Mouse (Mus musculus) cerebellum, adult (tissue): ENCODE results near the gene Tmem208.
A peak's percentile ranks its signal among the peaks of the same experiment; 100 is the strongest.
"Not testable (repeated sequence)": the region's sequence is repeated elsewhere in the genome, so short reads cannot be mapped to it uniquely, and the experiment has no call there.

Experiments used
- ATAC-seq: cut with Nextera tagmentation; 2 replicates; pipeline ENCODE4 v1.9.2; 2017; ENCODE audit warnings: mild to moderate bottlenecking, moderate library complexity, mixed read lengths; ENCODE audit not compliant: insufficient number of reproducible peaks, low FRiP score, low TSS enrichment

The Tmem208 gene

GRCm38 (mm10) chr8:105326141-105326672, at the start of gene Tmem208, which contains the start of gene Lrrc29:
Tmem208 (plus strand) TSS chr8:105326354.
Lrrc29 (minus strand) TSS chr8:105326278.
- ATAC-seq, result peak; percentile 87

GRCm38 (mm10) chr8:105278911-105279334, 47.2 kb upstream of the Tmem208 start:
- ATAC-seq, result peak; percentile 73

- no peak for ATAC-seq
These were observed 45.6 kb upstream of the Tmem208 start for GRCm38 (mm10) chr8:105280567-105280966.

GRCm38 (mm10) chr8:105281821-105282220, 44.3 kb upstream of the Tmem208 start:
- ATAC-seq, result no peak

- no peak for ATAC-seq
These were observed 43.9 kb upstream of the Tmem208 start for GRCm38 (mm10) chr8:105282239-105282638.

GRCm38 (mm10) chr8:105283074-105283473, 43.1 kb upstream of the Tmem208 start:
- 0 out of 2 replicates have a peak, but pooled peaks have one; percentile 16 for ATAC-seq

- no peak for ATAC-seq
These were observed 40.6 kb upstream of the Tmem208 start for GRCm38 (mm10) chr8:105285514-105285913.

GRCm38 (mm10) chr8:105286907-105287306, 39.2 kb upstream of the Tmem208 start:
- no peak for ATAC-seq

GRCm38 (mm10) chr8:105288231-105288630, 37.9 kb upstream of the Tmem208 start:
- ATAC-seq, result no peak

GRCm38 (mm10) chr8:105288958-105289732, 37.0 kb upstream of the Tmem208 start:
- ATAC-seq, result peak; percentile 73

- peak; percentile 6; the same call in 1 of the 2 replicates for ATAC-seq
These were observed 36.2 kb upstream of the Tmem208 start, which contains the start of gene 4931428F04Rik for GRCm38 (mm10) chr8:105289805-105290460. 4931428F04Rik (minus strand) TSS chr8:105289864.

- no peak for ATAC-seq
These were observed 35.4 kb upstream of the Tmem208 start for GRCm38 (mm10) chr8:105290554-105291314.

GRCm38 (mm10) chr8:105291364-105291763, 34.8 kb upstream of the Tmem208 start:
- not testable (repeated sequence) for ATAC-seq

- ATAC-seq, result not testable (repeated sequence)
These were observed 34.4 kb upstream of the Tmem208 start for GRCm38 (mm10) chr8:105291802-105292201.

GRCm38 (mm10) chr8:105292471-105292870, 33.7 kb upstream of the Tmem208 start:
- ATAC-seq, result no peak

GRCm38 (mm10) chr8:105293405-105293804, 32.7 kb upstream of the Tmem208 start:
- ATAC-seq, result peak; percentile 4; the same call in 1 of the 2 replicates

- ATAC-seq, result no peak
These were observed 31.4 kb upstream of the Tmem208 start for GRCm38 (mm10) chr8:105294776-105295175.

- no peak for ATAC-seq
These were observed 30.9 kb upstream of the Tmem208 start for GRCm38 (mm10) chr8:105295256-105295655.

GRCm38 (mm10) chr8:105295895-105296573, 30.1 kb upstream of the Tmem208 start, which contains the start of gene Exoc3l:
Exoc3l (minus strand) TSS chr8:105296101.
- no peak for ATAC-seq
